Mouse (Mus musculus) kidney, postnatal 4 days (tissue): ENCODE data around the gene Hat1.

Experiments
- DNase-seq, 2 experiments: peaks; one replicate each; pipeline ENCODE4 v3.0.0; 2021; ENCODE audit warnings: mixed read lengths in 2 of 2

The Hat1 gene

GRCm38 (mm10) chr2:71377426-71377825 lies 11.3 kb upstream of the Hat1 start:
- no peak for DNase-seq

- no peak for DNase-seq
Measured at GRCm38 (mm10) chr2:71381962-71382361, 6.8 kb upstream of the Hat1 start.

- DNase-seq, result no peak
Measured at GRCm38 (mm10) chr2:71383890-71384289, 4.9 kb upstream of the Hat1 start.

GRCm38 (mm10) chr2:71387766-71388165 lies 992 bp upstream of the Hat1 start:
- no peak for DNase-seq

GRCm38 (mm10) chr2:71389864-71390263 lies 1.1 kb downstream of the Hat1 start:
- DNase-seq, result no peak

GRCm38 (mm10) chr2:71405613-71406012 lies 16.9 kb downstream of the Hat1 start:
- DNase-seq, result no peak

- DNase-seq, result no peak
Measured at GRCm38 (mm10) chr2:71418760-71419280, 30.1 kb downstream of the Hat1 start.

- no peak for DNase-seq
Measured at GRCm38 (mm10) chr2:71419408-71419807, 30.6 kb downstream of the Hat1 start.

- DNase-seq, result no peak
Measured at GRCm38 (mm10) chr2:71420895-71421425, 32.2 kb downstream of the Hat1 start.

GRCm38 (mm10) chr2:71424545-71424944 lies 35.8 kb downstream of the Hat1 start:
- DNase-seq, result no peak

- no peak for DNase-seq
Measured at GRCm38 (mm10) chr2:71435440-71435839, 46.7 kb downstream of the Hat1 start.

GRCm38 (mm10) chr2:71443376-71443775 lies 54.6 kb downstream of the Hat1 start:
- no peak for DNase-seq

- DNase-seq, result no peak
Measured at GRCm38 (mm10) chr2:71445536-71446196, 56.9 kb downstream of the Hat1 start.

GRCm38 (mm10) chr2:71449604-71450003 lies 60.8 kb downstream of the Hat1 start:
- no peak for DNase-seq

GRCm38 (mm10) chr2:71451761-71452160 lies 63.0 kb downstream of the Hat1 start:
- DNase-seq, result no peak

GRCm38 (mm10) chr2:71453161-71453916 lies 64.6 kb downstream of the Hat1 start, which contains the start of gene Metap1d:
Gene Metap1d (plus strand): TSS chr2:71453276.
- peak; percentile 95 to 97 for DNase-seq

- no peak for DNase-seq
Measured at GRCm38 (mm10) chr2:71453917-71454260, 65.1 kb downstream of the Hat1 start.

GRCm38 (mm10) chr2:71458624-71459023 lies 69.9 kb downstream of the Hat1 start:
- DNase-seq, result no peak

GRCm38 (mm10) chr2:71459659-71460058 lies 70.9 kb downstream of the Hat1 start:
- no peak for DNase-seq

- DNase-seq, result no peak
Measured at GRCm38 (mm10) chr2:71461139-71461538, 72.4 kb downstream of the Hat1 start.

GRCm38 (mm10) chr2:71461589-71461988 lies 72.8 kb downstream of the Hat1 start:
- no peak for DNase-seq

GRCm38 (mm10) chr2:71462066-71462465 lies 73.3 kb downstream of the Hat1 start:
- no peak for DNase-seq

GRCm38 (mm10) chr2:71462553-71462952 lies 73.8 kb downstream of the Hat1 start:
- DNase-seq, result no peak

GRCm38 (mm10) chr2:71466103-71466502 lies 77.3 kb downstream of the Hat1 start:
- peak in 1 of 2 experiments; percentile 16 for DNase-seq
